Mouse (Mus musculus) embryo, embryonic 11.5 days (tissue): ENCODE measurements around the gene Ano4.

Experiments
- DNase-seq: peaks from one replicate; pipeline ENCODE4 v3.0.0-alpha.2; 2012; ENCODE audit warnings: low read depth, low spot score

Ano4 gene

DNA sequence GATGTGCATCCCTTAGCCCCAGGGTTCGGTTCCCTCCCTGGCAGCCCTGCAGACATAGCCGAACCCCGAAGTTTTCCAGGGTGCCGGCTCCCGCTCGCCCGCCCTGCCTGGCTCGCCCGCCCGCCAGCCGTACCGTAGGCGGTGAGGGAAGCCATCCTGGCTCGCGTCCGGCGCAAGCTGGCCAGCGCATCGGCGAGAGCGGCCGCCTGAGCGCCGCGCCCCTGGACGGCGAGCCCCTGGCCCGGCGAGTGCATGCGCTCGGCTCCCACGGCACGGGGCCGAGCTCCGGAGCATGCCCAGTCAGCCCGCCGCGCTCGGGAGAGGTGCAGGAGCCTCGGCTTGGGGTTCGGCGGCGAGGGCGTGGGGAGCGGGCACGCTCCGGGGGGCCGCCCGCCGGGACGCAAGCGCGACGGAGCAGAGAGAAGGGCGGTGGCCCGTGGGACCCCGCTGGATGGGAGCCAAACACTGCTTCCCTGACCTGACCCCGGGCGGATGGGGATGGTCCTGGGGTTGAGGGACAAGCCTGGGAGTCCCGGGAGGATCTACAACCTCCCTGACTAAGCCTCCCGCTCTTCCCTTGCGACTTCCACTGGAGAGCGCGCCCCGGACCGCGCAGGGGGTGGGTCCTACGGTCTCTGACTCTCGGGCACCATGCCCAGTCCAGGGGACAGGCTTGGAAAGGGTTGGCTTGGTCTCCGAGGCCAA lies at the start of gene Ano4:
Ano4 (minus strand) TSS at position 272 of the 705 bp plus-strand sequence.
- no peak for DNase-seq

DNA sequence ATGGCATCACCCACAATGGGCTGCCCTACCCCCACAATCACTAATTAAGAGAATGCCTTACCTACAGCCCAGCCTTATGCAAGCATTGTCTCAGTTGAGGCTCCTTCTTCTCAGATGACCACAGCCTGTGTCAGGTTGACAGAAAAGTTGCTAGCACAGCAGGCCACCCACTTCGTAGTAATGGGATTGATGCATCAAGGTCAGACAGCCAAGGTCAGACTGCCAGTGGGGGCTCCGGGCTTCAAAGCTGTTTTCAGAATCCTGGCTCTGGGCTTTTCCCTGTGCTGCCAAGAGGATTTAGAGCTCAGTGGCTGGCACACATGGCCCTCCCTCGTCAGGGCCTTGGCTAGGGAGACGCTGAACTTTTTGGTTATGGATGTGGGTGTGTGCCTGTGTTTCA lies 48.1 kb upstream of the Ano4 start:
- DNase-seq: no peak

DNA sequence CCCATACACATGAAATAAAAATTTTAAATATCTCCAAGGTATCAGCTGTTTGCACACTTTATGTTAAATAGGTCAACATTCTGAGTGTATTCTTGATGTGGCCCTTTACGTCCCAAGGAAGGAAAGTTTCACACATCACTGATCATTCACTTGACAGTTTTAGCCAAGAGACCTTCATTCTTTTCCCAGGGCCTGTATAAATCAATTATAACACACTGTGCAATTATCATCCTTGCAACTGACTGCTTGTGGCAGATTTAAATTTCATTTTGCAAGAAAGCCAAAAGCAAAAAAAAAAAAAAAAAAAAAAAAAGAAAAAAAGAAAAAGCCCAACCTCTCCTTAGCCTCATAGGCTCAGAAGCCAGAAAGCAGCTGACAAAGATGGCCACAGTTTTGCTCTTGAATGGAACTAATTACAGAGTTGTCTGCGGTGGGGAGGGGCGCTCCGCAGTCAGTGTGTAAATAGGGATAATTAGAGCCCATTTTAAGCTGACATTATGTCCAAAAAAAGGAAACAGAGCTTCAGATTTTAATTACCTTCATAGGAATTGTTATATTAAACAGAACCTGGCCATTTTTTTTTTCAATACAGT lies 47.1 kb upstream of the Ano4 start:
- no peak for DNase-seq

DNA sequence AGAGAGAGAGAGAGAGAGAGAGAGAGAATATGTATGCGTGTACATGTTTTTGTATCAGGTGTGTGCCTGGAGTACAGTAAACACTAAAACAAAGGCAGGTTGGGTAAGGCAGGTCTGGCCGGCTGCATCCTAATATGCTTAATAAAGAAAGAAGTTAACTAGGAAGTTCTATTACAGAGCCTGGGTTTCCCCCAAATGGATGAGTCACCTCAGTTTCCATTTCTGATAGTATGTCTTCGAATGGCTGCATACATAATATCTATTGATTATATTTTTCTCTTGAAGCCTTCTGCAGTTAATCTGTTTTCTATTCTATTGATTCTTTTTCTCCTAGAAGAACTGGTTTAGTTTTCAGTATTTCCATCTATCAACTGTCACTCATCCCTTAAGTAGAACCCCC lies 41.9 kb upstream of the Ano4 start:
- DNase-seq: no peak

DNA sequence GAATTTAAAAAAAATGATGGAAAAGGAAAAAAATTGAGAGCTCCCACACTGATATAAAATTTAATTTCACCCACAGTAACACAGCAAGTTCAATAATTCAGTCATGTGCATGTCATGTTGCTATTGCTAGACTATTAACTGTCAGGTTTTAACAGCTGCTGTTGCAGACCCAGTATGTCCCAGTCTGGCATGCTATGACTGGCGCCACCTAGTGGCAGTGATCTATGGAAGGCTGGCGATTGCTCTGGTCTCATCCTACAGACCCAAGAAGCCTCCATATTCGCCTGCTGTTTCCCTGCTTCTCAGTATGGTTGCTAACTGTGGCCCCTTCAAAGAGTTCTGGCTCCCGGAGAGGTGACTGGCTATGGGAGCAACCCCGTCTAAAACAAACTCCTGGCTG lies 38.9 kb upstream of the Ano4 start:
- DNase-seq: peak; percentile 68

DNA sequence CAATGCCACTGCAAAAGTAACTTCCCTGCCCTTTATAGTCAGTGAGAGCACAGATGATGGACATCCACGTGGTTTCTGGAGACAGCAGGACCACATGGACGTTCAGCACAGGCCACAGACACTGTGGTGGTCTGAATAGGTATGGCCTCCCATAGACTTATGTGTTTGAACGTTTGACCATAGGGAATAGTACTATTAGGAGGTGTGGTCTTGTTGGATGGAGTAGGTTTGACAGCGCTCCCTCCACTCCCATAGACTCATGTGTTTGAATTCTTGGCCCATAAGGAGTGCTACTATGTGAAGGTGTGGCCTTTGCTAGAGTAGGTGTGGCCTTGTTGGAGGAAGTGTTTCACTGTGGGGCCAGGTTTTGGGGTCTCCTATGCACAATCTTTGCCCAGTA lies 33.2 kb upstream of the Ano4 start:
- DNase-seq: no peak

DNA sequence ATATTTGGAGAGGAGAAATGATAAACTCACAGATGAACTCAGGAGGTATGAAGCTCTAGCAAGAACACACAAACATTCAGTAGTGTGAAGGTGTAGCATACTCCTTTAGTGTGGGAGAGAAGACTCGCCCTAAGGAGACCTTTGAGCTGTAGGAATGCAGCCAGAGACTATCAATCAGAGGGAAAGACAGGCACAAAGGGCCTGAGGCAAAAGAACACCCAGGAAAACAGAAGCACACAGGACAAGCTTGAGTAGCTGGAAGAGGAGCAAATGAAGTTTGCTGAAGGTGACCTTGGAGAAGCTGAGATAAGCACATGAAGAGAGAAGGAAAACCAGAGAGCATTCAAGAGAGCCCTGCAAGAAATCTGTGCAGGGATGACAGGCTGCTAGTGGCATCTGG lies 25.5 kb upstream of the Ano4 start:
- no peak for DNase-seq

DNA sequence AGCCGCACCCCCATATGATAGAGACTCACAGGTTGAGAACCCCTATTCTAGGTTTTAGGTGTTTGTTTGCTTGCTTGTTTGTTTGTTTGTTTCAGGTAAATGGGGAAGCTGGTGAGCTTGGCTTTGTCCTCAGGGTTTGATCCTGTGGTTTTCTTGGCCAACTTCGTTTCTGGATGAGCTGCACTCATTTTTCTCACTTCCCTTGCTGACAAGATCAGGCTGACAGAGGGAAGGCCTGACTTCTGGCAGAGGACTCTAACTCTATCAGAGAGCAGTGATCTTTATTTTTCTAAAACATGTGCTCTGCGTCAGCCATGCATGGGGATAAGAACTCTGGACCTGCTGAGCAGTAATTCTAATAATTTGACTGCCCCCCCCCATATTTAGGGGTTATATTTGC lies 14.4 kb upstream of the Ano4 start:
- no peak for DNase-seq

DNA sequence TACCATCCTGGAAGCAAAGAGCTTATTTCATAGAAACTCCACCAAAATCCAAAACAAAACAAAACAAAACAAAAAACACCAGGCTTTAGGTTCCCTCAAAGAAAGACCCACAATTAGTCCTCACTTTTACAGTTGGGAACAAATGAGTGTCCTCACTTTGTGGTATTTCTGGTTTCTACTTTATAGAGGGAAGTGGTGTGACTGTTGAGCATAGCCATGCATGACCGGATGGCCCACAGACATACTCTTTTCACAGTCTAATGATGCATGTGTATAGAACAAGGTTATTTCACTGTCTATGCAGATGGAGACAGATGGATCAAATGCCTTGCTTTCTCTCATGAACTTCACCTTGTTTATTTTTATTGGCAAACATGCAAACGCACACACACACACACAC lies 10.1 kb upstream of the Ano4 start:
- DNase-seq: no peak

DNA sequence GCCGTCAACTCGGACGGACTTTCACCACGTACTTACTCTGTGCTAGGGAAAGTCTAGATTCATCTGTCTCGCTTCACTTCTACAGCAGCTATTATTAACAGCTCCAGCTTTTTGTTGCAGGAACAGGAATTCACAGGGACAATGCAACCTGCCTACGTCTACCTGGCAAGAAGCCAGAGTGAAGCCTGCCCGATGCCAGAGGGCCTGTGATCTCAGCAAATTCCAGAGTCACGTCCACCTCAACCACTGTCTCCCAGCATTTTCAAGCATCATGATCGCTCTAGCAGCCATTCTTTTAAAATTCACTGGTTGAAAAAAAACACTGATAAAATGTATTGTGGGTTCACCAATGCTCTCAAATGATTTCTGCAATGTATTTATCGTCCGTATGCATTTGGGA lies 6.9 kb upstream of the Ano4 start:
- no peak for DNase-seq

DNA sequence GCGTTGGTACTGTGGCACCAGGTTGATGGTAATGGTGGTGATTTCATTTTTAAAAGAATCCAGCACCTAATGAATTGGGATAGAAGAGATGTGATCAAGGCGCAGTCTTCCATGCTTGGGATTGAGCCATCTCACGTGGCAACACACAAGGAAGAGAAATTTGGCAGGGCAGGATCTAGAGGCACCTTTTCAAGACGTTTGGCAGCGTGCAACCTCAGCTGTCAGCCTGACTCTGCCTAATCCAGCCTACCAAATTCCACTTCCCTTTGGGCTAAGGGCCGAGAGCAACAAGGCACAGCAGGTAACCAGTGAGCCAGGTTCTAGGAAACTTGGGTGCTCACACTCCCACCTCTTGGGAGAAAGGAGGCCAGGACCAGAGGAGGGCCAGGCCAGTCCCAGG lies 1.0 kb upstream of the Ano4 start:
- no peak for DNase-seq

DNA sequence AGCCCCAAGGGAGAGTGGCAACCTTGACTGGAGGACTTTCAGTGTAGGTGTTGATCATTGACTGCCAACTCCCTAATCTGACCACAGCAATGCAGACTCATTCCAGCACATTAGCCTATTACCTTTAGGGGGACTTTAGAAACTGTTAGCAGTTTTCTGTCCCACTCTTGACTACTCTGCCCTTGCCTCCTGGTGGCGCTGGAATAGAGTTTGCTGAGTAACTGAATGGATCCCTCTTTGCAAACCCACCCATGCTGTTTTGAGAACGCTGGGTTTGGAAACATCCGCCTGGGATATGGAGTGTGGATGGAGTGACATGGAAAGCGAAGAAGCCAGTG lies 603 bp upstream of the Ano4 start:
- no peak for DNase-seq

DNA sequence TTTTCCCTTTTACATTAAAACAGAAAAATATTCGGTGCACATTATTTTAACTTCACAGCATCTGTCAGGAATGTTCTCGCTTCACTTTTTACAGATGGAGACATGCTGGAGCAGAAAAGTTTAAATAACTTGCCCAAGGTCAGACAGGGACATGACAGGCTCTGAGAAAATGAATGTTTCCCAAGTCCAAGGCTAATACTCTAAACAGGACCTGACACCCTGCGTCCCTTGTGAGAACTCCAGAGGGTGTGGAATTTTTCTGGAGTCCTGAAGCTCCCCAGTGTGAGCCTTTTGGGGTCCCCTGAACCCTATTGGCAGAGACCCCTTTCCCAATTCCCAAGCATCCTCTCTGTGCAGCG lies 451 bp downstream of the Ano4 start:
- no peak for DNase-seq

DNA sequence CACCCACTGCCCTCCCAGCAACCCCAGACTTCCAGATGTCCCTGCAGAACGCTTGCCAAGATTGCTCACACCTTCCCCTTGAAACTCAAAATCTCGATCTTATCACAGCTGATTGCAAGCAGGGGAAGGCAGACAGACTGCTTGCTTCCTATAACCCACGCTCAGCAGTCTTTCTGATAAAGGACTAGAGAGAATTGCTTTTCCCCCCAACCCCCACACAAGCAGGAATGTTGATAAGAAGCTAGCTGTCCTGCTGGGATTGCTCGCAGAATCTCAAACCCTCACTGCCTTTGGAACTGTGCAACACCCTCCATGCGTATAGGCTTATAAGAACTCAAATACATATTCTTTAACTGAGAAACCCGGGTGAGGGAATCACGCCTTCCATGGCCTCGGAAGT lies 846 bp downstream of the Ano4 start:
- no peak for DNase-seq

DNA sequence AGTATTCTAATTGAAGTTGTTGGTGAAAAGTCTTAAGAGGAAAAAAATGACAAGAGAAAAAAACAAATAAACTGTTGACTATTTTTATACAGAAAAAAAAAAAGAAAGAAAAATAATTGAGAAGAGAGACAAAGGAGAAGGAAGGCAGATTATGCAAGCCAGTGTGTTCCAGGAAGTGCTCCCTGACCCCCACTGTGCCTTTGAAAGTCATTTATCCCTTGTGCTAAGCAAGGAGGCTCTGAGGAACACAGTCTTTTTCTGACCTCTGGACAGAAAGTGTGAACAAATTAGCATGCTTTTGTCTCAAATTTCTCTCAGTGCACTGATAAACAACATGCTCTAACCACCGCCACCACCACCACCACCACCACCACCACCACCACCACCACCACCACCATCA lies 14.3 kb downstream of the Ano4 start:
- no peak for DNase-seq

DNA sequence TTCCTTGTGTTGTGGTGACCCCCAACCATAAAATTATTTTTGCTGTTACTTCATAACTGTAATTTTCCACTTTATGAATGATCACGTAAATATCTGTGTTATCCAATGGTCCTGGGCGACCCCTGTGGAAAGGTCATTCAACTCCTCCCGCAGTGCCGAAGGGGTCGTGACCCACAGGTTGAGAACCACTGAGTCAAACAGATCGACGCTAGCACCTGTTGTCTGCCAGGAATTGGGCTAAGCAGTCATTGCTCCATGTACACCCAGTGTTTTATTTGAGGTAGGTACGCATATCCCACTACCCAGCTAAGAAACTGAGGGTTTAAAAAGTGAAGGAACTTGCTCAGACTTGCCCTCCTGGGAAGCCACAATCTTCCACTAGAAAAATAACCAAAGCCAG lies 14.8 kb downstream of the Ano4 start:
- DNase-seq: no peak

DNA sequence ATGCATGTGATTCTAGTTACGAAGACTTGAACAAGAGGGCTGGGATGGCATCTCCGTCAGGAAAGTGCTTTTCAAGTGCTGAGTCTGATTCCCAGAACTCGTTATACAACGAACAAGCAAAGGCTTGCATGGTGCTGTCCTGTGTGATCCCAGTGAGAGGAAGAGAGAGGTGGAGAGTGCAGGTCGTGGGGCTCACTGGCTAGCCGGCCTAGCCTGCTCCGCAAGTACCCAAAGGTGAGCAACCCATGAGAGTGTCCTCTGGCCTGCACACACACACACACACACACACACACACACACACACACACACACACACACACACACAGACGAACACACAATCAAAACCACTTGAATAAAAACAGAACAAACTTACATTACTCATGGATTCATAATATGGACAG lies 15.7 kb downstream of the Ano4 start:
- DNase-seq: no peak

DNA sequence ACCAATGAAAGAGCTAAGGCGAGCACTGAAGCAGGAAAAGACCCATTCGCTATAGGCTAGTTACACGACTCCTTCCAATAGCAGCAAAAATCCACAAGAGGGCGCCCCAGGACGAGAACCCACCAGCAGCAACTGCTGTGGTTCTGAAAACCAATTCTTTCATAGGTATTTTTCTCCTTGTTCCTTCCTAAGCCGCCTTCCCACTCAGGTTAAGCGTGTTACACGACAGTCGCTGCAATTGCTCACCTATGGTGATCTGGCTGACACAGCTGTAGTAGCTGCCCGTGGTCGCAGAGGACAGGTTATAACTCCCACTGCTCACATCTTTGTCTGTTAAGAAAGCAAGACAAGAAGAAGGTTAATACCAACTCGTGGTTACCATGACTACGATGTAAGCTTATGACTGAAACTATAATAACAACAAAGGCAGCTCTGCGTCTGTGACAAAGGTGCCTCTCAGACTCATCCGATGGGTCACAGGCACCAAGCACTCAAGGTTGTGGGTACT lies 17.5 kb downstream of the Ano4 start:
- peak; percentile 68 for DNase-seq

DNA sequence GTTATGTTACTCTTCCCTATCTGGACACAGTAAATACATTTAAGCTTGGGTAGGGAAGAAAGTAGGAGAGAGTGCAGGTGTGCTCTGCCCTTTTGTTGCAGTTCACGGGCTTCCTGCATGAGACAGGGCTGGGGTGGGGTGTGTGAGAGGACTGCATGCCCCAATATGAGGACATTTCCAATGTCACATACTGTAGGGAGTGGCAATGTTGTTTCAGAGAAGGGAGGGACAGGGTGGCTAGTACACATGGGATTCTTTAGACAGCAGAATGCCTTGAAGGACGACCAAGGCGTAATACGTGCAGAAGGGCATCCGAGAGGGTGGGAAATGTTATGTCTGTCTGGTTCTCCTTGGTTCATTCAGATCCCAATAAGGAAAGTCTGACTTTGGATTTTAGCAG lies 18.2 kb downstream of the Ano4 start:
- no peak for DNase-seq

DNA sequence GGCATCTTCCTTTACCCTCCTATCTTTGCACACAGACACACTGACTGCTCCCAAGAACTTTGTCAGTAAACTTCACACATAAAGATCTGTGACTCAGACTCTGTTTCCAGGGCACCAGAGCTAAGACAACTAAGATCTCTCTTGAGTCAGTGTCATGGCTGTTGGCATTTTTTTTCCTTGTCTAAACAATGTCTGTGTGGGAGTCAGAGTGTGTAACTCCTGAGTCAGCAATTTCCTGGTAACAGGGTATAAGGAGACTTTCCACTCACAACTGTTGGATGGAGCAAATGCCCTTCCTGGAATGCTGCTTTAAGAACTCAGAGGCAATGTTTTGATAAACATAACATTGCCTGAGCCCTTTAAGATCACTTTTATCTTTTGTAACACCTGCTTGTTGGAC lies 37.0 kb downstream of the Ano4 start:
- DNase-seq: no peak

DNA sequence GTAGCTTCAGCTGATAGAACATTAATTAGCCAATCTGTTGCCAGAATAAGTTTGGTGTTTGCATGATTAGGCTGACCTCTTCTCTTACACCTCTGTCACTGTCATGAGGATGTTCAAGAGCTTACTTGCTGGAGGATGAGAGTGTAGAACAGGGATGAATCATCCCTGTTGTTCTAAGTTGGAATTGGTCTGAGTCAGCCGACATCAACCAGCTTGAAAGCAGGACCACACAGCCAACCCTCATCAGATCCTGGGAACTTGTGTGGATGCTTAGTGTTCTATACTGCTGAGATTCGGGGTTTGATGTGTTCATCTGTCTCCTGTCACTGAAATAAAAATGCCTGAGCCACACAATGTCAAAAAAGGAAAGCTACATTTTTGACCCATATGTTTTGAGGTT lies 44.2 kb downstream of the Ano4 start:
- DNase-seq: no peak

DNA sequence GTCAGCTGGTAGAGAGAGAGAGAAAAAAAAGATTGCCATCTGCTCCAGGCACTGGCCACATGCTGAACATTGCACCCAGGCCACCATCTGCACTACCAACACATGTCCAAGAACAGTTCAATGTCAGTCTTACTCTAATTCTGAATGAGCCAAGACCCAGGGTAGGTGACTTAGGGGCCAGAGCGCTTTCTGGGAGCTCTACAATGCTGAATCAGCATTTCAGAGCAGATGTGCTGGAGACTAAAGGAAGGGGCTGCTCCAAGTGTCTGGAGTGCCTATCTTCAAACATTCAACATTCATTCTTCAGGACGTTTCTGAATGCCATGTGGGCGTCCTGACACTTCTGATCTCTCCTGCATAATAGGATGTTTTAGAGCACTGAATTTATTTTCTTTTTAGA lies 51.8 kb downstream of the Ano4 start:
- DNase-seq: no peak

DNA sequence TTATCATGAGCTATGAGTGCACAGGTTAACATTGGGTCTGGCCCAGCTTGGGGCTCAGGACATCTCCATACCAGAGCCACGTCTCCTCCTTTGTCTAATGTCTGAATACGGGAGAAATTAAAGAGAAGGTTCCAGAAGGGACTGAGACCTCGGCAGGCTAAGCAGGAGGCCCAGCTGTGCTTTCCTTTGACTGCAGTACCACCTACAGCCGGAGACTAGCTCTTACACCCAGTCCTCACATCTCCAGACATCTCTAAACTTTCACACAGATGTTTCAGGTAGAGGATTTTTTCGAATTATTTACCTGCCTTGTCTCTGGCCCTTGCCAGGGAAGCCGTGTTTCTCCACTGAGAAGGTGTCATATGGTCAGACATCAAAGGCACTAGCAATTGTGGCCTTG lies 53.9 kb downstream of the Ano4 start:
- DNase-seq: no peak

DNA sequence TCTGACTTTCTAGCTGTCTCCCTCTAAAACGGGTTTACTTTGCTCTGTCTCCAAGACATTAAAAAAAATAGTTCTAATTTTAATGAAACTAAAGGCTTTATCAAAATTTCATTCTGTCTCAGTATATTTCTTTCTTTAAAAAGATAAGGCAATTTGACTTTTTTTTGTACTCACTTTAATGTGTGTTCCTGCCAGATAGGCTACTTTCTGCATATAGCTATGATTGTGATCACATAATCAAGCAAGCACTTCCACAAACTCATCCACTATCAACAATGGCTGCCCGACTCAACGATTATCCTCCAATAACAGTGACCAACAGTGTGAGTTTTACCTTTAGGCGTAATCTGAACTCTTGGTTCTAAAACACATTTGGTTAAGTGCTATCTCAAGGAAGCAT lies 55.3 kb downstream of the Ano4 start:
- DNase-seq: no peak
